Mouse (Mus musculus): ENCODE data around the gene Mfsd2b. TPM values are rescaled to one million over a fixed set of nuclear protein-coding genes. Genes with fewer than 3 reads are reported as not detected.
A peak's percentile ranks its signal among the peaks of the same experiment; 100 is the strongest.
"Not testable (repeated sequence)": the region's sequence is repeated elsewhere in the genome, so short reads cannot be mapped to it uniquely, and the experiment has no call there.

Gene Mfsd2b
- polyA plus RNA-seq (2016; fragmentation: Nextera tagmentation; extraction: Ambion mirVana): 2.1 and 2.6 TPM in 2 replicates

DNA sequence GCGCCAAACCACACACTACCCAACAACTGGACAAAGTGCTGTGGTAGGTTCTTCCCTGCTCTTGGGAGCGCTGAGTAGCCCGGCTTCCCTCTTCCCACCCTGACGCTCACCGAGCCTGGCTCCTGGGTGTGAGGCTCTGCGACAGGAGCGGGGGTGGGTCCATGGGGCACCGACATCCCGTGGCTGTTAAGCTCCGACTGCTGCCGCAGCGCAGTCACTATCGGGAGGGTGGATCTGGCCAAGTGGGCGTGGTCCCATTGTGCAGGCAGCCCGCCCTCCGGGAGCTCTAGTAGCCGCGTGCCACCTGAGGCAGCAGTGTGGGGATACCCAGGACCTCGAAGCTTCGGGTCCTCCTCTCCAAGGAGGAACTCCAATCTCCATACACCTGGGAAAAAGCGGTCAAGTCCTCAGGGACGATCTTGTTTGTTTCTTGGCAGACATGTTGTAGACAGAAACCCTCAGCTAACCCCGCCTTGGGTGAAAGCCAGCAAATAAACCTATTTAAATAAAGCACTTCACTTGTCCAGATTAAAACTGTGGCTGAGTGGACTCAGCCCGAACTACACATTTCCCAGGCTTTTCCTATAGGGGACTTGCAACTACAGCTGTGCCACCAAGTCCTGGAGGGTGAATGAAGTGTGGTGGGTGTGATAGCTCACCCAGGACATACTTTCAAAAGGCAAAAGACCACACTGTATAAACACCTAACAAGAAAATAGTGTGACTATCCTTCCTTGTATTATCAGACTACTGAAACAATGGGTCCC is at the start of gene Mfsd2b:
Mfsd2b (minus strand) TSS at position 199 of the 767 bp plus-strand sequence.
- WGBS: 5% methylated on average over 24 of the region's 24 CpGs
- Histone ChIP-seq H3K4me1 (peaks cover 9% of the 10 kb centered on the region), H3K4me2 (replicated peaks) (peak within 1 kb of the TSS; percentile 75), H3K36me3 (peaks cover 9% of the 10 kb centered on the region; the same call in 1 of the 2 replicates), H3K4me3 (peak within 1 kb of the TSS; percentile 40), H3K9ac (replicated peaks) (peak within 1 kb of the TSS; percentile 46), H3K9me3 (no peaks in the 10 kb centered on the region), H3K27ac (replicated peaks) (no peak within 1 kb of the TSS), H3K27me3 (peaks cover 10% of the 10 kb centered on the region)
- ATAC-seq (ENCODE audit: low FRiP score, low read depth): peak; percentile 83

DNA sequence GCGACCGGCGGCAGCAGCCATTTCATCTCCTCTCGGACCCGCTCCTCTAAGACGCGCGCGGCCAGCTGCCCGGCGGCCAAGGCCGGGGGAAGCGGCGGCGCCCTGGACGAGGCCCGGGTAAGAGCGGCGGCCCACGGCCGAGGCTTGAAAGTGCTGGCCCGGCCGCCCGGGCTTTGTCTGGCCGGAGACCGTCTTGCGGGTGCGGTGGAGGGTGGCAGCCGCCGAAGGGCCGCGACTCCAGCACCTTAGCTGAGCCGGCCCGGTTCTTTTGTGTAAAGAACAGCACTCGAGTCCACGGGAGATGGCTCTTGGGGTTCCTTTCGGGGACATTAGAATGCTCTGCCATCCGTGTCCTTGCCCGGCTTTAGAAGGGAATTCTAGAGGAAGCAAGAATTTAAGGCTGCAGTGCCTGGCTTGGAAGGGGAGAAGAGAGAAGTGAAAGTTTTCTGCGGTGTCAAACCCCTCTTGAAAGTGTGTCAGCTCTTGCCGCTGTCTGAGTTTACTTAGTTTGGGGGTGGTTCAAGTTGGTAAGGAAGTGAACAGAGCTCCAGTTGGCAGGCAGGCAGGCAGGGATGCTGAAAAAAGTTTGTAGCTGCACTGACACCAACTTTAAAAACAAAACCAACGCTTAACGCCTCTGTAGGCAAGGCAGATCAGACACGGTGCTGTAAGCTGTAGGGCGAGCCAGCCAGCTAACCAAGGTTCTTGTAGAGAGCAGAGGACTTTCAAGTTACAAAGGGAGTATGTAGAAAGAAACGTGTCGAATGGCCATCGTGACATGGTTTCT is 43.8 kb upstream of the Mfsd2b start:
- Histone ChIP-seq H3K27ac (replicated peaks) (peak overlapping the region; percentile 99), H3K27me3 (no peaks in the 10 kb centered on the region), H3K4me1 (peaks cover 9% of the 10 kb centered on the region), H3K4me3 (peak overlapping the region; percentile 77), H3K9me3 (no peaks in the 10 kb centered on the region), H3K36me3 (no peaks in the 10 kb centered on the region), H3K9ac (replicated peaks) (peak overlapping the region; percentile 99), H3K4me2 (replicated peaks) (peak overlapping the region; percentile 74)
- peak; percentile 50 for ATAC-seq (ENCODE audit: low FRiP score, low read depth)
- WGBS: under 1% methylated on average over 48 of the region's 48 CpGs

DNA sequence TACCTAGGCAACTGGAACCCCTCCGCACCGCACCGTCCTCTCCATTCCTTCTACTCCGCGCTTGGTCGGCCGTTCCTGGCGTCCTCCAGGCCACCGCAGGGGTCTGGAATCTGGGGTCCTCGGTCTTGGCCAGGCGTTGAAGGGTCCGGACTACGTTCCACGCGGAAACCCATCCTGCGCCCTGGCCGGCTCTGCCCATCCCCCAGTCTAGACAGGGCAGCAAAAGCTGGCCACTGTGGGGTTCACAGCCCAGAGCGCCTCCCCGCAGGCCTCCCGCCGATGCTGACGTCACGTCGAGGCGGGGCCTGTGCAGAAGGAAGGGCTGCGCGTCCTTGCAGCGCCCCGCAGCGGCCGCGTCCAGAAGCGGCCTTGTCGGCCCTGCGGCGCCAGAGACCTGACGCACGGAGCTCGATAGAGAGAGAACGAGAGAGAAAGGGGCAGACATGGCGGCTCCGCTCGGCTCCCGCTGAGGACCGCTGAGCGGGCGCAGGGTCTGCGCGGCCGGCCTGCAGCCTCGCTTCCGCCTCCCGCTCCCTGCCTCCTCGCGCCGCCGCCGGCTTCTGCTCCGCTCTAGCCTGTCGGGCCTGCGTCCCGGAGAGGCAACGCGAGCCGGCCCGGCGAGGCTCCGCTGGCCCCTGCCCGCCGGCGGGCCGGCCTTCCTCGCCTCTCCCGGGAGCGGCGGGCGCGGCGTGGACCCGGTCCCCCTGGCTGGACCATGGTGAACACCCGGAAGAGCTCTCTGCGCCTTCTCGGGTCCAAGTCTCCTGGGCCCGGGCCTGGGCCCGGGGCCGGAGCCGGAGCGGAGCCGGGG is 43.0 kb upstream of the Mfsd2b start, which contains the start of gene Atad2b:
Atad2b (plus strand) TSS at position 360 of the 811 bp plus-strand sequence.
- H3K27me3 ChIP-seq: no peaks in the 10 kb centered on the region
- H3K9me3 ChIP-seq: no peaks in the 10 kb centered on the region
- peak within 1 kb of the TSS; percentile 74 for H3K4me2 ChIP-seq (replicated peaks)
- under 1% methylated on average over 76 of the region's 89 CpGs for WGBS
- peak within 1 kb of the TSS; percentile 99 for H3K9ac ChIP-seq (replicated peaks)
- H3K36me3 ChIP-seq: no peaks in the 10 kb centered on the region
- peaks cover 9% of the 10 kb centered on the region for H3K4me1 ChIP-seq
- ATAC-seq (ENCODE audit: low FRiP score, low read depth): peak; percentile 98
- H3K27ac ChIP-seq (replicated peaks): peak within 1 kb of the TSS; percentile 99
- H3K4me3 ChIP-seq: peak within 1 kb of the TSS; percentile 77

DNA sequence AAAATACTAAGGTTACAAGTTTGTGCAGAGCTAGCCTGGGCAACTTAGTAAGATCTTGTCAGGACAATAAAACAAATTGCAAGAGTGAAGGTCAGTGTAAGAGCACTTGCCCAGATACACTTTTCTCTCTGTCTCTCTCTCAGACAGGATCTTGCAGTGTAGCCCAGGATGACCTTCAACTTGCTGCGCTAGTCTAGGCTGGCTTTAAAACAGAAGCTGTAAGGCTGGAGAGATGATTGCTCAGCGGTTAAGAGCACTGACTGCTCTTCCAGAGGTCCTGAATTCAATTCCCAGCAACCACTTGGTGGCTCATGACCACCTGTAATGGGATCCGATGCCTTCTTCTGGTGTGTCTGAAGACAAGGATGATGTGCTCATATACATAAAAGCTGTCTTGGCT is 40.8 kb upstream of the Mfsd2b start:
- ATAC-seq (ENCODE audit: low FRiP score, low read depth): no peak
- WGBS: 80% methylated on average over 3 of the region's 3 CpGs
- Histone ChIP-seq H3K27me3 (no peaks in the 10 kb centered on the region), H3K9me3 (no peaks in the 10 kb centered on the region), H3K27ac (replicated peaks) (no peak overlapping the region), H3K4me1 (peaks cover 9% of the 10 kb centered on the region), H3K4me3 (no peak overlapping the region), H3K9ac (replicated peaks) (no peak overlapping the region), H3K4me2 (replicated peaks) (no peak overlapping the region), H3K36me3 (no peaks in the 10 kb centered on the region)

DNA sequence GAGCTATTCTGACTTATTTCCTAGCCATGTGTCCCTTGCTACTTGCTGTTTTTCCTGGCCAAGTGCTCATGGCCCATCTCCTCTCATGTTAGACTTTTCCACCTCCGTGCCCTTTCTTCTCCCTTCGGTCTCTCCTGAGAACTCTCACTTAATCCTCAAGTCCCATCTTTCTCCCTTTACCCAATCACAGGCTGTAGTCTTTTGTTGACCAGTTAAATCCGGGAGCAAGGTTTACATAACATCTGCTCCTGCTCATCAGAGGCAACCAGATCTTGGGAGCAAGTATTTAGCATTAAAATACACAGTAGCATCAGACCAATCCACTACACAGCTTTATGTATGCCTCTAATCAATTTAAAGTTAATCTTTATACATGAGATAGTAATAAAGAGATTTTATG is 40.3 kb upstream of the Mfsd2b start:
- Histone ChIP-seq H3K9me3 (no peaks in the 10 kb centered on the region), H3K9ac (replicated peaks) (no peak overlapping the region), H3K4me3 (no peak overlapping the region), H3K36me3 (no peaks in the 10 kb centered on the region), H3K4me2 (replicated peaks) (no peak overlapping the region), H3K27ac (replicated peaks) (no peak overlapping the region), H3K27me3 (no peaks in the 10 kb centered on the region), H3K4me1 (peaks cover 7% of the 10 kb centered on the region)
- 23% methylated on average over 3 of the region's 3 CpGs for WGBS
- no peak for ATAC-seq (ENCODE audit: low FRiP score, low read depth)

DNA sequence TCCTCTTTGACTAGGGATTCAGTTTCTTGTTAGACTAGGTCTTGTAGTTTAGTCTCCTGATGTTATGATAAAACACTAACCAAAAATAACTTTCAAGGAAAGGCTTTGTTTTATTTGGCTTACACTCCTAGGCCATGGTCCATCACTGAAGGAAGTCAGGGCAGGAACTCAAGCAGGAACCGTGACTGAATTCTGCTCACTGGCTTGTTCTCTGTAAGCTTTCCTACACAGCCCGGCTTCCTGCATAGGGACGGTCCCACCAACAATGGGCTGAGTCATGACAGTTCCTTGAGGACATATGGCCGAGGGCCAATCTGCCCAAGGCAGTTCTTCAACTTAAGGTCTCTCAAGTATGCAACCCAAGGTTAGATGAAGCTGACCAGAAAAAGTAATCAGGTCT is 37.6 kb upstream of the Mfsd2b start:
- Histone ChIP-seq H3K27ac (replicated peaks) (no peak overlapping the region), H3K27me3 (no peaks in the 10 kb centered on the region), H3K4me1 (0 out of 2 replicates have a peak, but pooled peaks cover 3% of the 10 kb centered on the region), H3K9ac (replicated peaks) (no peak overlapping the region), H3K4me2 (replicated peaks) (no peak overlapping the region), H3K36me3 (no peaks in the 10 kb centered on the region), H3K9me3 (no peaks in the 10 kb centered on the region), H3K4me3 (no peak overlapping the region)
- 87% methylated on average over 4 of the region's 4 CpGs for WGBS
- no peak for ATAC-seq (ENCODE audit: low FRiP score, low read depth)

DNA sequence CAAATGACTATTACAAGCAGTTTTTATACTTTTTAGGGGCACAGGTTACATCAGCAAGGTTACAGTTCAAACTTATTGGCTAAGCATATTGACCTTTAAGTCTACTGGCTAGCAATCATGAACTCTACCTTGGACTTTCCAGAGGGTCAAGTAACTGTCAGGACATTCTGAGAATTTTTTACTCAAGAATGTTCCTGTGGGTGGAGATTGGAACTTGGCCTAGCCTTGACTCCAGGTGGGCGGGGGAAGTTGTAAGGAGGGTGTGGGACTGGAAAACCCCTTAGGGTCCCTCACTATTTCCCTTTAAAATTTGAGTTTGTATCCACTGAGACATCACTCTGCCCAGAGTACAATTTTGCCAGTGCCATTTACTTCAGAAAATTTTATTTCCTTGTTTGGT is 36.3 kb upstream of the Mfsd2b start:
- H3K4me1 ChIP-seq; H3K4me2 ChIP-seq (replicated peaks); H3K27ac ChIP-seq (replicated peaks); H3K27me3 ChIP-seq; H3K9me3 ChIP-seq; H3K36me3 ChIP-seq; ATAC-seq (ENCODE audit: low FRiP score, low read depth); H3K4me3 ChIP-seq; H3K9ac ChIP-seq (replicated peaks): not testable (repeated sequence)
- WGBS: 97% methylated on average over 1 of the region's 1 CpGs

DNA sequence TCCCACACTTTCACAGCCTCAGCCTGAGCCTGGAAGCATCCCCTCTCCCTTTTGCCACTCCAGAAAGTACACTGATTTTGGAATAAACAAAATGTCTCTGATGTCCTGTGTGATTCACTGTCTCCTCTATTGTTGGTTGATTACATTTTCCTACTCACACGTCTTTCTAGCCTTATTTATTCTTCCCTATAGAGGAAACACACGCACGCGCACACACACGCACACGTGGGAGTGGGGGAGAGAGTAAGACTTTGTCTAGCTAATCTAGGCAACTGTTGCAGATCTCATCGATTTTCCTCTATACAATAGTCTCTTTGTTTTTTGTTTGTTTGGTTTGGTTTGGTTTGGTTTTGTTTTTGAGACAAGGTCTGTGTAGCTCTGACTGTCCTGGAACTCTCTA is 34.2 kb upstream of the Mfsd2b start:
- 90% methylated on average over 7 of the region's 7 CpGs for WGBS
- H3K27me3 ChIP-seq: no peaks in the 10 kb centered on the region
- no peak overlapping the region for H3K4me2 ChIP-seq (replicated peaks)
- 0 out of 2 replicates have a peak, but pooled peaks cover 3% of the 10 kb centered on the region for H3K4me1 ChIP-seq
- no peak for ATAC-seq (ENCODE audit: low FRiP score, low read depth)
- no peak overlapping the region for H3K27ac ChIP-seq (replicated peaks)
- no peaks in the 10 kb centered on the region for H3K36me3 ChIP-seq
- no peak overlapping the region for H3K9ac ChIP-seq (replicated peaks)
- no peak overlapping the region for H3K4me3 ChIP-seq
- no peaks in the 10 kb centered on the region for H3K9me3 ChIP-seq

DNA sequence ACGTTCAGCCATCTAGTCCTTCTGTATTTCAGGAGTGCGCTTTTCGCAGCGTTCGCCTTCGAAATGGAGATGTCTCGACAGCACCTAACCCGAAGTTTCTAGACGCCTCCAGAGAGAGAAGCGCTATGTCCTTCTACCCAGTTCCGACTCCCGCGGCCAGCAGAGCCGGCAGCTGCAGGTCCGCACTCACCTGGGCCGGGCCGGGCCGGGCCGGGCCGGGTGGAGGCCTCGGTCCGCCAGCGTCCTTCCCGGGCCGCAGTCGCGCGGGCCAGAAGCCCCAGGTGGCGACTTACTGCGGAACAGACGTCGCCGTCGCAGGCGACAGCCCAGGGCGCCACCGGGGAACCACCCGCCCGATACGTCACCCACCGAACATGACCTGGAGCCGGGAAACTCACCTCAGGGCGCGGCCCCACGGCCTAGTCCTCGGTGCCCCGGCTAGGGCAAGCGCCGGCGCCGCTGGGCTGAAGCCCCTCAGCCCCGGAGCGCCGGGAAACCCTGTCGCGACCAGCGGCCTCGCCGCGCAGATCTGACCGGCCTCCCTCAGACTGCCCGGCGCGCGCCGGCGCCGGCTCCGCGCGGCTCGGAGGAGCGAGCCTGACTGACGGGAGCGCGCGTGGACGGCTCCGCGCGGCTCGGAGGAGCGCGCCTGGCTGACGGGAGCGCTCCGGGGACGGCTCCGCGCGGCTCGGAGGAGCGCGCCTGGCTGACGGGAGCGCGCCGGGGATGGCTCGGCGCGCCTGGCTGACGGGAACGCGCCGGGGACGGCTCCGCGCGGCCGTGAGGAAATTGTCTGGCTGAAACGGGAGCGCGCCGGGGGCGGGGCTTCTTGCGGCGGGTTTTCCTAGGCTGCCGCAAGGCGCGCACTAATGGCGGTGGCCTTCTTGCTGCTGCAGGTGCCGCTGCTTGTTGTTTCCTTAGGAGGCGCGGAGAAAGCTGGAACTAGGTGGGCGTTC is 33.1 kb upstream of the Mfsd2b start, which contains the start of gene Ubxn2a:
Ubxn2a (minus strand) TSS at position 755 of the 956 bp plus-strand sequence.
- under 1% methylated on average over 125 of the region's 125 CpGs for WGBS
- H3K27me3 ChIP-seq: no peaks in the 10 kb centered on the region

DNA sequence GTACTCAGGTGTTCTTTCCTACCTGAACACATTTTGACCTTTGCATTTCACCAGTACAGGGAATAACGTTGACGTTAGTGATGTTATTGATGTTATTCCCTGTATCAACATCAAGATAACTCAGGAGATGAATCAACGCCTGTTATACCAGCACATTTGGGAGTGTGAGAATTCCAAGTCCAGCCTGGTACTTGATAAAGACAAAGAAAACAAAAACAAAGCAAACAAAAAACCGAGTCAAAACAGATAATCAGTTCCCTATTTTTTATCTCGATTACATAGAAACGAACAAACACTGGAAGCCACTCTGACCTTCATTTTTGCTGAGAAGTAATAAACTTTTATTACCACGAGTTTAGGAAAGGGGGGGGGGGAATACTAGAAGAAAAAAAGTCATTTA is 32.3 kb upstream of the Mfsd2b start:
- Histone ChIP-seq H3K27ac (replicated peaks) (no peak overlapping the region), H3K4me2 (replicated peaks) (peak overlapping the region; percentile 80), H3K4me3 (peak overlapping the region; percentile 71), H3K27me3 (no peaks in the 10 kb centered on the region), H3K9ac (replicated peaks) (peak overlapping the region; percentile 80; the same call in 1 of the 2 replicates), H3K4me1 (0 out of 2 replicates have a peak, but pooled peaks cover 3% of the 10 kb centered on the region), H3K36me3 (0 out of 2 replicates have a peak, but pooled peaks cover 4% of the 10 kb centered on the region), H3K9me3 (no peaks in the 10 kb centered on the region)
- ATAC-seq (ENCODE audit: low FRiP score, low read depth): no peak
- WGBS: 65% methylated on average over 7 of the region's 7 CpGs

More for the DNA sequence above, 33.1 kb upstream of the Mfsd2b start, which contains the start of gene Ubxn2a:
- ATAC-seq (ENCODE audit: low FRiP score, low read depth): peak; percentile 94
- H3K4me1 ChIP-seq: 0 out of 2 replicates have a peak, but pooled peaks cover 3% of the 10 kb centered on the region
- H3K36me3 ChIP-seq: no peaks in the 10 kb centered on the region
- peak within 1 kb of the TSS; percentile 82 for H3K27ac ChIP-seq (replicated peaks)
- H3K9me3 ChIP-seq: no peaks in the 10 kb centered on the region
- H3K4me3 ChIP-seq: peak within 1 kb of the TSS; percentile 71
- peak within 1 kb of the TSS; percentile 80 for H3K4me2 ChIP-seq (replicated peaks)
- peak within 1 kb of the TSS; percentile 80 for H3K9ac ChIP-seq (replicated peaks)

All from midbrain, embryonic 12.5 days (tissue).